Mouse (Mus musculus): ENCODE data around the gene Ddx43. TPM values are rescaled to one million over a fixed set of nuclear protein-coding genes. Genes with fewer than 3 reads are reported as not detected.

The Ddx43 gene
- polyA plus RNA-seq, 1 experiment from 2014 or later: 0.15 TPM

GRCm38 (mm10) chr9:78378113-78378785, 17.3 kb upstream of the Ddx43 start, which contains the start of gene Ooep:
TSS of gene Ooep (minus strand) at chr9:78378725.
- H3K27ac ChIP-seq: peak within 1 kb of the TSS; percentile 58
- peak within 1 kb of the TSS; percentile 49 for H3K4me3 ChIP-seq
- DNase-seq (ENCODE audit: low spot score): peak; percentile 66
- no peaks in the 10 kb centered on the region for H3K36me3 ChIP-seq
- no peaks in the 10 kb centered on the region for H3K9me3 ChIP-seq (replicated peaks)
- H3K27me3 ChIP-seq (ENCODE audit: low read depth, poor library complexity, severe bottlenecking): peaks cover 24% of the 10 kb centered on the region
- peaks cover 19% of the 10 kb centered on the region for H3K4me1 ChIP-seq
- WGBS: 3% methylated on average over 23 of the region's 23 CpGs

- DNase-seq (ENCODE audit: low spot score): no peak
- no peak overlapping the region for H3K4me3 ChIP-seq
- no peak overlapping the region for H3K27ac ChIP-seq
- no peaks in the 10 kb centered on the region for H3K4me1 ChIP-seq
- no peaks in the 10 kb centered on the region for H3K36me3 ChIP-seq
- no peaks in the 10 kb centered on the region for H3K9me3 ChIP-seq (replicated peaks)
- 51% methylated on average over 3 of the region's 3 CpGs for WGBS
- 0 out of 2 replicates have a peak, but pooled peaks cover 3% of the 10 kb centered on the region for H3K27me3 ChIP-seq (ENCODE audit: low read depth, poor library complexity, severe bottlenecking)
Measured at GRCm38 (mm10) chr9:78385893-78386292, 9.7 kb upstream of the Ddx43 start.

- no peak for DNase-seq (ENCODE audit: low spot score)
- Histone ChIP-seq H3K27ac (no peak overlapping the region), H3K9me3 (replicated peaks) (no peaks in the 10 kb centered on the region), H3K4me3 (no peak overlapping the region), H3K36me3 (no peaks in the 10 kb centered on the region), H3K27me3 (ENCODE audit: low read depth, poor library complexity, severe bottlenecking) (peaks cover 7% of the 10 kb centered on the region; the same call in 1 of the 2 replicates), H3K4me1 (no peaks in the 10 kb centered on the region)
- WGBS: 91% methylated on average over 7 of the region's 7 CpGs
Measured at GRCm38 (mm10) chr9:78386947-78387346, 8.6 kb upstream of the Ddx43 start.

- 59% methylated on average over 5 of the region's 5 CpGs for WGBS
- DNase-seq (ENCODE audit: low spot score): no peak
Measured at GRCm38 (mm10) chr9:78389981-78390380, 5.6 kb upstream of the Ddx43 start.

GRCm38 (mm10) chr9:78393741-78394140, 1.8 kb upstream of the Ddx43 start:
- peaks cover 73% of the 10 kb centered on the region for H3K27me3 ChIP-seq (ENCODE audit: low read depth, poor library complexity, severe bottlenecking)
- H3K27ac ChIP-seq: no peak overlapping the region
- WGBS: 87% methylated on average over 10 of the region's 10 CpGs
- H3K4me1 ChIP-seq: peaks cover 9% of the 10 kb centered on the region
- DNase-seq (ENCODE audit: low spot score): no peak
- no peaks in the 10 kb centered on the region for H3K36me3 ChIP-seq
- no peak overlapping the region for H3K4me3 ChIP-seq
- no peaks in the 10 kb centered on the region for H3K9me3 ChIP-seq (replicated peaks)

More at GRCm38 (mm10) chr9:78389981-78390380, 5.6 kb upstream of the Ddx43 start:
- Histone ChIP-seq H3K36me3 (no peaks in the 10 kb centered on the region), H3K4me3 (no peak overlapping the region), H3K9me3 (replicated peaks) (no peaks in the 10 kb centered on the region), H3K27me3 (ENCODE audit: low read depth, poor library complexity, severe bottlenecking) (peaks cover 38% of the 10 kb centered on the region), H3K27ac (no peak overlapping the region), H3K4me1 (no peaks in the 10 kb centered on the region)

- Histone ChIP-seq H3K4me1 (peaks cover 9% of the 10 kb centered on the region), H3K27ac (no peak overlapping the region), H3K9me3 (replicated peaks) (no peaks in the 10 kb centered on the region), H3K36me3 (no peaks in the 10 kb centered on the region), H3K27me3 (ENCODE audit: low read depth, poor library complexity, severe bottlenecking) (peaks cover 73% of the 10 kb centered on the region), H3K4me3 (no peak overlapping the region)
- WGBS: 65% methylated on average over 7 of the region's 7 CpGs
- no peak for DNase-seq (ENCODE audit: low spot score)
Measured at GRCm38 (mm10) chr9:78394602-78395001, 975 bp upstream of the Ddx43 start.

- DNase-seq (ENCODE audit: low spot score): no peak
- H3K4me1 ChIP-seq: peaks cover 9% of the 10 kb centered on the region
- H3K36me3 ChIP-seq: no peaks in the 10 kb centered on the region
- no peaks in the 10 kb centered on the region for H3K9me3 ChIP-seq (replicated peaks)
- H3K27ac ChIP-seq: no peak overlapping the region
- peak overlapping the region; percentile 47 for H3K4me3 ChIP-seq
- peaks cover 73% of the 10 kb centered on the region for H3K27me3 ChIP-seq (ENCODE audit: low read depth, poor library complexity, severe bottlenecking)
- WGBS: 35% methylated on average over 11 of the region's 11 CpGs
Measured at GRCm38 (mm10) chr9:78395244-78395629, 340 bp upstream of the Ddx43 start.

- peak overlapping the region; percentile 47 for H3K4me3 ChIP-seq
- H3K4me1 ChIP-seq: peaks cover 9% of the 10 kb centered on the region
- no peak for DNase-seq (ENCODE audit: low spot score)
- H3K27me3 ChIP-seq (ENCODE audit: low read depth, poor library complexity, severe bottlenecking): peaks cover 69% of the 10 kb centered on the region
- no peaks in the 10 kb centered on the region for H3K36me3 ChIP-seq
- H3K9me3 ChIP-seq (replicated peaks): no peaks in the 10 kb centered on the region
- 65% methylated on average over 9 of the region's 9 CpGs for WGBS
- no peak overlapping the region for H3K27ac ChIP-seq
Measured at GRCm38 (mm10) chr9:78396517-78396916, 940 bp downstream of the Ddx43 start.

- Histone ChIP-seq H3K27me3 (ENCODE audit: low read depth, poor library complexity, severe bottlenecking) (peaks cover 29% of the 10 kb centered on the region), H3K9me3 (replicated peaks) (no peaks in the 10 kb centered on the region), H3K4me1 (peaks cover 6% of the 10 kb centered on the region), H3K4me3 (no peak overlapping the region), H3K36me3 (no peaks in the 10 kb centered on the region), H3K27ac (no peak overlapping the region)
- DNase-seq (ENCODE audit: low spot score): no peak
- 87% methylated on average over 5 of the region's 5 CpGs for WGBS
Measured at GRCm38 (mm10) chr9:78400570-78400969, 5.0 kb downstream of the Ddx43 start.

GRCm38 (mm10) chr9:78401596-78401995, 6.0 kb downstream of the Ddx43 start:
- 92% methylated on average over 7 of the region's 7 CpGs for WGBS
- no peaks in the 10 kb centered on the region for H3K4me1 ChIP-seq
- no peaks in the 10 kb centered on the region for H3K36me3 ChIP-seq
- H3K27ac ChIP-seq: no peak overlapping the region
- no peak overlapping the region for H3K4me3 ChIP-seq
- peaks cover 19% of the 10 kb centered on the region for H3K27me3 ChIP-seq (ENCODE audit: low read depth, poor library complexity, severe bottlenecking)
- H3K9me3 ChIP-seq (replicated peaks): no peaks in the 10 kb centered on the region
- DNase-seq (ENCODE audit: low spot score): no peak

GRCm38 (mm10) chr9:78427362-78427781, 31.8 kb downstream of the Ddx43 start:
- no peaks in the 10 kb centered on the region; the same call in 1 of the 2 replicates for H3K27me3 ChIP-seq (ENCODE audit: low read depth, poor library complexity, severe bottlenecking)
- peak overlapping the region; percentile 54 for H3K27ac ChIP-seq
- H3K9me3 ChIP-seq (replicated peaks): no peaks in the 10 kb centered on the region
- DNase-seq (ENCODE audit: low spot score): no peak
- H3K36me3 ChIP-seq: no peaks in the 10 kb centered on the region
- H3K4me1 ChIP-seq: peaks cover 9% of the 10 kb centered on the region
- WGBS: 26% methylated on average over 27 of the region's 27 CpGs
- peak overlapping the region; percentile 47 for H3K4me3 ChIP-seq

GRCm38 (mm10) chr9:78428185-78428584, 32.6 kb downstream of the Ddx43 start:
- no peak overlapping the region for H3K4me3 ChIP-seq
- 88% methylated on average over 6 of the region's 6 CpGs for WGBS
- no peaks in the 10 kb centered on the region; the same call in 1 of the 2 replicates for H3K27me3 ChIP-seq (ENCODE audit: low read depth, poor library complexity, severe bottlenecking)
- no peak overlapping the region for H3K27ac ChIP-seq
- H3K9me3 ChIP-seq (replicated peaks): no peaks in the 10 kb centered on the region
- H3K36me3 ChIP-seq: no peaks in the 10 kb centered on the region
- peaks cover 9% of the 10 kb centered on the region for H3K4me1 ChIP-seq
- DNase-seq (ENCODE audit: low spot score): no peak

GRCm38 (mm10) chr9:78428870-78429432, 33.4 kb downstream of the Ddx43 start:
- no peak for DNase-seq (ENCODE audit: low spot score)
- no peaks in the 10 kb centered on the region for H3K9me3 ChIP-seq (replicated peaks)
- no peaks in the 10 kb centered on the region for H3K36me3 ChIP-seq
- H3K4me3 ChIP-seq: no peak overlapping the region
- H3K27me3 ChIP-seq (ENCODE audit: low read depth, poor library complexity, severe bottlenecking): no peaks in the 10 kb centered on the region; the same call in 1 of the 2 replicates
- H3K4me1 ChIP-seq: peaks cover 9% of the 10 kb centered on the region
- H3K27ac ChIP-seq: no peak overlapping the region
- 83% methylated on average over 4 of the region's 4 CpGs for WGBS
